ENCODE assay signal across 8 mouse cellular contexts in the genomic region with DNA sequence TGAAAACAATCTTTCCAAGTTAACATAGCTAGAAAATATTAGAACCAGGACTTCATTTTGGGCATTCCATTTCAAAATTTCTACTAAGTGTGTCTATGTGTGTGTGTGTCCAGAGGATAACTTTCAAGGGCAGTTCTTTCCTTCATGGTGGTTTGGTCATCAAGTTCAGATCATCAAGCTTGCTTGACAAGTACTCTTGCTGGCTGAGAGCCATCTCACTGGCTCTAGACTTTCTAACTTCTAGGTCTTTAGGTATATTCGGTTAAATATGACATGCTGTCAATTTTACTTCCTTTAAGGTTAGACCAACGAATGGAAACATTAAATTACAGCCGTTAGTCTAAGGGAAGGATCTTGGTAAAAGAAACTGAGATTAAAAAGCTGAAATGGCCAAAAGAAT. TPM values are rescaled to one million over a fixed set of nuclear protein-coding genes. Genes with fewer than 3 reads are reported as not detected.
DNase-seq lines count a peak whose midpoint lies in the region; ATAC-seq and TF ChIP-seq lines count a peak whose summit lies in the region.

No protein-coding gene starts in this region.

- ATAC-seq in heart, embryonic 12.5 days (ENCODE audit: insufficient number of reproducible peaks, low FRiP score): no peak
- ATAC-seq in forebrain, embryonic 12.5 days (ENCODE audit: low FRiP score): no peak
- no peak for ATAC-seq in liver, embryonic 14.5 days (ENCODE audit: insufficient read depth)

- no peak for TF ChIP-seq EP300 in liver, embryonic 14.5 days (IDR thresholded peaks at IDR 0.05; ENCODE audit: low read depth)

- peak overlapping the region; percentile 87 for H3K4me3 ChIP-seq in heart, embryonic 12.5 days
- H3K4me3 ChIP-seq in E14TG2a.4 (replicated peaks; ENCODE audit: low read length): peak overlapping the region; percentile 97
- peak overlapping the region; percentile 90 for H3K4me3 ChIP-seq in forebrain, embryonic 12.5 days (replicated peaks)
- H3K4me3 ChIP-seq in liver, embryonic 14.5 days (ENCODE audit: insufficient read depth in 1 of 2, low read depth in 2 of 2, low read length in 2 of 2): peak overlapping the region; percentile 53 to 99

- H3K4me2 ChIP-seq in heart, embryonic 12.5 days: peak overlapping the region; percentile 55
- H3K4me2 ChIP-seq in forebrain, embryonic 12.5 days: peak overlapping the region; percentile 73
- peak overlapping the region; percentile 85 for H3K4me2 ChIP-seq in liver, embryonic 14.5 days (ENCODE audit: low read depth)

- no peak overlapping the region for H3K27ac ChIP-seq in heart, embryonic 12.5 days (ENCODE audit: poor library complexity, severe bottlenecking)
- no peak overlapping the region for H3K27ac ChIP-seq in forebrain, embryonic 12.5 days
- no peak overlapping the region for H3K27ac ChIP-seq in liver, embryonic 14.5 days

- no peak overlapping the region for H3K9ac ChIP-seq in heart, embryonic 12.5 days
- H3K9ac ChIP-seq in forebrain, embryonic 12.5 days: no peak overlapping the region; the same call in 1 of the 2 replicates
- peak overlapping the region; percentile 35; the same call in 1 of the 2 replicates for H3K9ac ChIP-seq in liver, embryonic 14.5 days (replicated peaks)

- H3K36me3 ChIP-seq in heart, embryonic 12.5 days: no peaks in the 10 kb centered on the region
- H3K36me3 ChIP-seq in E14TG2a.4 (ENCODE audit: insufficient read depth, low read length): no peaks in the 10 kb centered on the region
- H3K36me3 ChIP-seq in forebrain, embryonic 12.5 days (replicated peaks): no peaks in the 10 kb centered on the region
- no peaks in the 10 kb centered on the region for H3K36me3 ChIP-seq in liver, embryonic 14.5 days (replicated peaks; ENCODE audit: control insufficient read depth, insufficient read depth, low read depth)

- no peaks in the 10 kb centered on the region for H3K9me3 ChIP-seq in heart, embryonic 12.5 days (replicated peaks)
- H3K9me3 ChIP-seq in E14TG2a.4 (ENCODE audit: low read length): no peaks in the 10 kb centered on the region
- H3K9me3 ChIP-seq in forebrain, embryonic 12.5 days: no peaks in the 10 kb centered on the region
- H3K9me3 ChIP-seq in liver, embryonic 14.5 days (ENCODE audit: control insufficient read depth, low read length): no peaks in the 10 kb centered on the region

- no peaks in the 10 kb centered on the region for H3K27me3 ChIP-seq in heart, embryonic 12.5 days (replicated peaks)
- no peaks in the 10 kb centered on the region for H3K27me3 ChIP-seq in E14TG2a.4 (ENCODE audit: insufficient read depth, low read length)
- H3K27me3 ChIP-seq in forebrain, embryonic 12.5 days: no peaks in the 10 kb centered on the region
- H3K27me3 ChIP-seq in liver, embryonic 14.5 days (ENCODE audit: control insufficient read depth, insufficient read depth, low read length): no peaks in the 10 kb centered on the region

- 23% methylated on average over 3 of the region's 3 CpGs for whole genome bisulfite sequencing in heart, embryonic 12.5 days
- 26% methylated on average over 3 of the region's 3 CpGs for WGBS in forebrain, embryonic 12.5 days
- WGBS in liver, embryonic 14.5 days (ENCODE audit: insufficient replicate concordance): 9% methylated on average over 3 of the region's 3 CpGs

- TF ChIP-seq CTCF in E14TG2a.4 (conservative IDR thresholded peaks at IDR 0.05; ENCODE audit: low read length): no peak
- no peak for TF ChIP-seq CTCF in liver, embryonic 14.5 days (IDR thresholded peaks at IDR 0.05; ENCODE audit: low read depth)

- DNase-seq in heart, postnatal 10 days: no peak
- DNase-seq in liver, embryonic 14.5 days (ENCODE audit: low read depth in 3 of 3, low spot score in 3 of 3): no peak
- no peak for DNase-seq in left cerebral cortex, postnatal 25 days (ENCODE audit: low spot score in 2 of 2)
- DNase-seq in layer of hippocampus, postnatal 36 days: no peak
- DNase-seq in testis, postnatal 10 days (ENCODE audit: low spot score): no peak

- intact Hi-C loops in heart, postnatal 10 days (cut with DNase I): no loop called here
- intact Hi-C loops in left cerebral cortex, postnatal 25 days (cut with DNase I): no loop called here

- H3K4me1 ChIP-seq in heart, embryonic 12.5 days (replicated peaks): peaks cover 5% of the 10 kb centered on the region
- H3K4me1 ChIP-seq in E14TG2a.4 (replicated peaks; ENCODE audit: low read depth, low read length): peaks cover 18% of the 10 kb centered on the region
- peaks cover 9% of the 10 kb centered on the region for H3K4me1 ChIP-seq in forebrain, embryonic 12.5 days
- H3K4me1 ChIP-seq in liver, embryonic 14.5 days (replicated peaks; ENCODE audit: control insufficient read depth in 2 of 2, insufficient read depth in 2 of 2, low read length in 1 of 2): peaks cover 5 to 12% of the 10 kb centered on the region in 2 experiments

RNA-seq across cellular contexts. Expression of a gene that starts 0.5 kb away (rescaled TPM):
- 21.9 and 25.3 TPM in 2 replicates for polyA plus RNA-seq in heart, embryonic 12.5 days (2016; fragmentation: Nextera tagmentation; extraction: Ambion mirVana)
- total RNA-seq in heart, postnatal 10 days (2021): 10 to 100 TPM; 23.1 to 36.8 TPM
- 36.9 and 42.2 TPM in 2 replicates for polyA plus RNA-seq in forebrain, embryonic 12.5 days (2016; fragmentation: Nextera tagmentation; extraction: Ambion mirVana)
- polyA plus RNA-seq in liver, embryonic 14.5 days (2012; rRNA removed): 5.7 and 9.6 TPM in 2 replicates
- polyA plus RNA-seq in liver, embryonic 14.5 days (2014; fragmentation: Nextera tagmentation; extraction: Ambion mirVana): 9.4 and 9.6 TPM in 2 replicates
- total RNA-seq in left cerebral cortex, postnatal 25 days (2021): 10 to 100 TPM; 87.6 to 92.0 TPM
- total RNA-seq in layer of hippocampus, postnatal 36 days (2021): 10 to 100 TPM; 73.9 to 75.0 TPM

RNA-seq across cellular contexts. Expression of a gene that starts 12.2 kb away (rescaled TPM):
- 27.4 and 27.7 TPM in 2 replicates for polyA plus RNA-seq in heart, embryonic 12.5 days (2016; fragmentation: Nextera tagmentation; extraction: Ambion mirVana)
- 10 to 100 TPM; 11.6 to 11.7 TPM for total RNA-seq in heart, postnatal 10 days (2021)
- 45.0 and 45.2 TPM in 2 replicates for polyA plus RNA-seq in forebrain, embryonic 12.5 days (2016; fragmentation: Nextera tagmentation; extraction: Ambion mirVana)
- 3.1 and 6.3 TPM in 2 replicates for polyA plus RNA-seq in liver, embryonic 14.5 days (2012; rRNA removed)
- polyA plus RNA-seq in liver, embryonic 14.5 days (2014; fragmentation: Nextera tagmentation; extraction: Ambion mirVana): 17.1 and 19.2 TPM in 2 replicates
- 10 to 100 TPM; 18.5 to 25.2 TPM for total RNA-seq in left cerebral cortex, postnatal 25 days (2021)
- total RNA-seq in layer of hippocampus, postnatal 36 days (2021): 10 to 100 TPM; 24.3 to 25.8 TPM

RNA-seq across cellular contexts. Expression of a gene that starts 58.3 kb away (rescaled TPM):
- 7.1 TPM in 2 replicates for polyA plus RNA-seq in heart, embryonic 12.5 days (2016; fragmentation: Nextera tagmentation; extraction: Ambion mirVana)
- 10 to 100 TPM; 21.9 to 23.1 TPM for total RNA-seq in heart, postnatal 10 days (2021)
- 11.8 and 13.7 TPM in 2 replicates for polyA plus RNA-seq in forebrain, embryonic 12.5 days (2016; fragmentation: Nextera tagmentation; extraction: Ambion mirVana)
- 8.6 and 10.2 TPM in 2 replicates for polyA plus RNA-seq in liver, embryonic 14.5 days (2012; rRNA removed)
- polyA plus RNA-seq in liver, embryonic 14.5 days (2014; fragmentation: Nextera tagmentation; extraction: Ambion mirVana): 6.8 and 6.9 TPM in 2 replicates
- 10 to 100 TPM; 33.9 to 37.3 TPM for total RNA-seq in left cerebral cortex, postnatal 25 days (2021)
- total RNA-seq in layer of hippocampus, postnatal 36 days (2021): 10 to 100 TPM; 27.2 to 28.0 TPM
